Mouse (Mus musculus) cerebellum, adult 2 months (tissue): ENCODE results near the gene Rusc2. TPM values are rescaled to one million over a fixed set of nuclear protein-coding genes. Genes with fewer than 3 reads are reported as not detected.

Experiments
- DNase-seq, 2 experiments: peaks; one replicate each; pipeline ENCODE4 v3.0.0; 2021
- H3K27ac ChIP-seq: fragments of 200-500 bp; 2 replicates; pipeline ENCODE4 v1.5.1; 2012; ENCODE audit warnings: low read length, control low read depth, inconsistent platforms; ENCODE audit not compliant: insufficient read depth
- H3K27me3 ChIP-seq: fragments of 200-500 bp; 2 replicates; pipeline ENCODE4 v1.6.1; 2012; ENCODE audit warnings: inconsistent platforms, mild to moderate bottlenecking, low read length, moderate library complexity; ENCODE audit not compliant: control insufficient read depth, insufficient read depth
- H3K4me1 ChIP-seq: fragments of 200-500 bp; 2 replicates; pipeline ENCODE4 v1.6.1; 2011; ENCODE audit warnings: low read length; ENCODE audit not compliant: control insufficient read depth, insufficient read depth
- H3K4me3 ChIP-seq: fragments of 200-500 bp; replicated peaks from 2 replicates; pipeline ENCODE3; 2011; ENCODE audit warnings: mild to moderate bottlenecking, low read depth, low read length, control low read depth; ENCODE audit not compliant: insufficient read depth
- CTCF ChIP-seq: fragments of 200-500 bp; IDR thresholded peaks from 2 replicates; pipeline ENCODE4 v1.5.1; 2011; ENCODE audit warnings: low read depth, mild to moderate bottlenecking, control low read depth, low read length, moderate library complexity, borderline replicate concordance; ENCODE audit not compliant: insufficient read depth
- POLR2A ChIP-seq: fragments of 200-500 bp; IDR thresholded peaks from 2 replicates; pipeline ENCODE4 v1.6.1; 2011; ENCODE audit warnings: low read length, control low read depth, borderline replicate concordance; ENCODE audit not compliant: insufficient read depth
- WGBS: fragments of 180-500 bp; shearing (Covaris S2); methylation state at CpG from one replicate; pipeline ENCODE4 v1.1.7; 2018; 5-methylcytosine and 5-hydroxymethylcytosine counted together
- polyA plus RNA-seq: library from polyadenylated mRNA; depleted of rRNA; stranded (reverse); fragments of >200 nt; gene quantifications from 2 replicates; pipeline ENCODE4 v1.2.3, GENCODE M21; 2012; rRNA removed

Rusc2 gene
- polyA plus RNA-seq, result 63.0 and 65.8 TPM in 2 replicates

DNA sequence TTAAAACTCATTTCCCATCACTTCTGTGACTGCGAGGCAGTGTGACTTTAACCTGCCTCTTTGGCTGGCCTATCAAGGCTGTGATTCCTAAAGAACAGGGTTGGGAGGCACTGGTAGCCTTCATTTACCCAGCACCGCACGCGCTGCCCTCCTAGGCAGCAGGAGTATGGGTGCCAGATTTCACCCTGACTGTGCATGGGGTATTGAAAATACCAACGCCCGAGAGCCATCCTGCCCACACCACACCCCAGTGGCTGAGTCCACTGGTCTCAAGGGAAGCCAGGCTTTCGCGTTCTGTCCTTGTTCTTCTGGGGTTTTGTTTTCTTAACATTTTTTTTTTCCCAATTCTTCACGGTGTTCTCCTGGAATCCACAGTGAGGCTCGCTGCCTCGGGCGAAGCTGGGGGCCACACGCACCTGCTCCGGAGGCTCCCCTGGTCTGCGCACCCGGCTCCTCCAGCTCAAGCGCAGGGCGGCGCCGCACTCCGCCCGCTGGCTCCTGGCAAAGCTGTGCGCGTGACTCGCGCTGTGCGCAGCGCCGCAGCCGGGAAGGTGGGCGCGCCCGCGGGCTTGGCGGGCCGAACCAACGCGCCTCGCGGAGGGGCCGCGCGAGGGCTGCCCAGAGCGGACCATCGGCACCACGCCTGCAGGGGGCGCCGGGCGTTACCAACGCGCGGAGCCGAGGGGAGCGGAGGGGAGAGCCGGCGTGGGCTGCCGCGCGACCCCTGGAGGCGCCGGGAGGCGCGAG is at the start of gene Rusc2:
TSS of gene Rusc2 (plus strand) at position 572 of the 747 bp plus-strand sequence.
- Histone ChIP-seq H3K27me3 (no peaks in the 10 kb centered on the region), H3K4me1 (peaks cover 11% of the 10 kb centered on the region; the same call in 1 of the 2 replicates), H3K27ac (peak within 1 kb of the TSS; percentile 95), H3K4me3 (peak within 1 kb of the TSS; percentile 93)
- WGBS, result under 1% methylated on average over 63 of the region's 63 CpGs
- DNase-seq, result peak; percentile 94
- TF ChIP-seq CTCF (no peak), POLR2A (peak; percentile 89)

DNA sequence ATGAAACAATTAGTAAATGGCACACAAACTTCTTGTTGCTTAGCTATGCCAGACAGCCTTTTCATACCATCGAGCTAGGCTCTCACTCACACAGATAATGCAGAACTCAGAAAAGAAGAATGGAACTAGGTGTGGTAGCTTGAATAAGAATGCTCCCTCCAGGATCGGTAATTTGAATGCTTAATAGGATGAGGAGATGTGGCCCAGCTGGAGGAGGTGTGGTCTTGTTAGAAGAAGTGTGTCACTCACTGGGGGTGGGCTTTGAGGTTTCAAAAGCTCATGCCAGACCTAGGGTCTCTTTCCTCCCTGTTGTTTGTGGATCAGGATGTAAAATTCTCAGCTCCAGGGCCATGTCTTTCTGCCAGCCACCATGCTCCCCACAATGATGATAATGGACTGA is 47.0 kb upstream of the Rusc2 start:
- Histone ChIP-seq H3K4me3 (no peak overlapping the region), H3K27ac (no peak overlapping the region), H3K4me1 (no peaks in the 10 kb centered on the region), H3K27me3 (no peaks in the 10 kb centered on the region)
- WGBS, result 38% methylated on average over 2 of the region's 2 CpGs
- DNase-seq, result no peak
- TF ChIP-seq POLR2A, result no peak

DNA sequence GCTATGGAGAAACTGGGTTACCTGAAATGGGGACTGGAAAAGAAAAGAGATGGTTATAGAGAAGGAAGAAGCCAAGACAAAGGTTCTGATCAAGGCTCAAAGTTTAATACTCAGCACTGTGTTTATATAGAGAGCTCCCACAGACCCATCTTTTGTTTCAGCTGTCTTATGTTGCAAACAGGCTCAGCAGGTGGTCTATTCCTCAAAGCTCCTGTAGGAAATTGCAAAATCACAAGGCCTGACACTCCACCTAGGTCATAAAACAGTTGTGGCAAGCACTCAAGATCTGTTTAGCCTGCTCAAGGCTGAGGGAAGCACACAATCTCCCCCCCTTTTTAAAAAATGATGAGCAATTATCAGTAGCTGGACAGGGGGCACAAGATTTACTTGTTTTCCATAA is 45.6 kb upstream of the Rusc2 start:
- TF ChIP-seq POLR2A (no peak), CTCF (no peak)
- Histone ChIP-seq H3K4me1 (no peaks in the 10 kb centered on the region), H3K27me3 (no peaks in the 10 kb centered on the region), H3K4me3 (no peak overlapping the region), H3K27ac (no peak overlapping the region)
- DNase-seq, result no peak

DNA sequence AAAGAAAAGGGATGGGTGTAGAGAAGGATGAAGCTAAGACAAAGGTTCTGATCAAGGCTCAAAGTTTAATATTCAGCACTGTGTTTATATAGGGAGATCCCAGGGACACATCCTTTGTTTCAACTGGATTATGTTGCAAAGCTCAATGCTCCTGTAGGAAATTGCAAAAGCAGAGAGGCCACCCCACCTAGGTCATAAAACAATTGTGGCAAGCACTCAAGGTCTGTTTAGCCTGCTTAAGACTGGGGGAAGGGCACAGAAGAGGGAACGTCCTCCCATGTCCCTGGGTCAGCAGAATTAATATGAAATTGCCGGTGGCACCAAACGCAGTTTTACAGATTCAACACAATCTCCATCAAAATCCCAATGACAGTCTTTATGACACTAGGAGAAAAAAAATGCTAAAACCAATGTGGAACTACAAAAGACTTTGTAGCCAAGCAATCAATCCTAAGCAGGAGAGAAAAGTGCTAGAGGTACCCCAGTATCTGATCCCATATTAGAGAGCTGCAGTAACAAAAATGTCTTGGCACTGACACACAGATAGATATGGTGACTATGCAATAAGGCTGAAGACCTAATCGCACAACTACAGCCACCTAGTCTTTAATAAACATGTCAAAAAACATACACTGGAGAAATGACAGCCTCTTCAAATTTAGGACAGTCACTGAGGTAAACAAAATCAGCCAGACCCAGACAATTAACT is 41.5 kb upstream of the Rusc2 start:
- no peak for DNase-seq
- no peak for TF ChIP-seq POLR2A
- no peak for TF ChIP-seq CTCF
- Histone ChIP-seq H3K4me1 (no peaks in the 10 kb centered on the region), H3K27me3 (no peaks in the 10 kb centered on the region), H3K4me3 (no peak overlapping the region), H3K27ac (no peak overlapping the region)
- WGBS, result 77% methylated on average over 4 of the region's 4 CpGs

DNA sequence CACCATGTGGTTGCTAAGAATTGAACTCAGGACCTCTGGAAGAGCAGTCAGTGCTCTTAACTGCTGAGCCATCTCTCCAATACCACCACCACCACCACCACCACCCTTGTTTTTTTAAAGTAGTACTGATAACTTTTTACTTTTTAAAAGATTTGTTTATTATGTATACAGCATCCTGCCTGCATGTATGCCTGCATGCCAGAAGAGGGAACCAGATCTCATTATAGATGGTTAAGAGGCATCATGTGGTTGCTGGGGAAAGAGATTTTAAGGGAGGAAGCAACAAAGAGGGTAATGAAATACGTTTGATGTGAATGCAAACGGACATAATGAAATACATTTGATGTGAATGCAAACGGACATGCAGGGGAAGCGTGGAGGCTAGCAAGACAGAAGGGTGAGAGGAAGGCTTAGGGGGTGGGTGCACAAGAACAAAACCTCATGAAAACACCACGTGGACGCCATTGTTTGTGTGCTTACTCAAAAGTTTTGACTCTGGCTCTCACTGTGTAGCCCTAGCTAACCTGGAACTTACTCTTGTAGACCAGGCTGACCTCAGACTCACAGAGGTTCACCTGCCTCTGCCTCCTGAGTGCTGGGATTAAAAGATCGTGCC is 40.4 kb upstream of the Rusc2 start:
- no peak overlapping the region for H3K4me3 ChIP-seq
- WGBS, result 33% methylated on average over 7 of the region's 7 CpGs
- H3K4me1 ChIP-seq, result no peaks in the 10 kb centered on the region
- H3K27ac ChIP-seq, result no peak overlapping the region
- no peak for TF ChIP-seq CTCF
- no peak for TF ChIP-seq POLR2A
- DNase-seq, result no peak
- no peaks in the 10 kb centered on the region for H3K27me3 ChIP-seq

DNA sequence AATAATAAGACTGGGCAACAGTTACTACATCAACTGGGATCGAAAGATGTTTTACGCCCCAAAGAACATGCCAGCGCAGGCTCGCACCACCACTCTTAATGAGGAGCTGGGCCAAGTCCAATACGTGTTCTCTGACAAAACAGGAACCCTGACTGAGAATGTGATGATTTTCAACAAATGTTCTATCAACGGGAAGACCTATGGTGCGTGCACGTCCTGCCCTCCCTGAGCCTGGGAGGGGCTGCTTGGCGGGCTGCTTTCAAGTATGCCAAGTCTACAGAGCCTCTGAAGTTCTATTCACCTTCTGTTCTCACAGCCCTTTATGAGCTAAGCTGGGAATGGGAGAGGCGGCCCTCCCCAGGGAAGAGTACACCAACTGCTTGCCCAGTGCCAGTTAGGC is 39.3 kb upstream of the Rusc2 start:
- TF ChIP-seq POLR2A (no peak), CTCF (no peak)
- no peak overlapping the region for H3K4me3 ChIP-seq
- H3K4me1 ChIP-seq, result no peaks in the 10 kb centered on the region
- no peak overlapping the region for H3K27ac ChIP-seq
- no peaks in the 10 kb centered on the region for H3K27me3 ChIP-seq
- WGBS, result 22% methylated on average over 10 of the region's 10 CpGs
- no peak for DNase-seq

DNA sequence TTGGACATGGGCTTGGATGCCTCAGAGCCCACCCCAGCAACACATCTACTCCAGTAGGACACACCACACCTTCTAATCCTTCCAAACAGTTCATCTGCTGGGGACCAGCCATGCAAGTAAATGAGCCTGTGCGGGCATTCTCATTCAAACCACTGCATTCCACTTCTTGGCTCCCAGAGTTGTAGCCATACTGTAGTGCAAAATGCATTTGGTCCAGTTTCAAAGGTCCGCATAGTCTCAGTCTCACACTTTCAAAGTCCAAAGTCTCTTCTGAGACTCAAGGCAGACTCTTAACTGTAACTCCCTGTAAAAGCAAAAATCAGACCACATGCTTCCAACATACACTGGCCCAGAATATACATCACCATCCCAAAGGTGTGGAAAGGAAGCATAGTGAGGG is 36.8 kb upstream of the Rusc2 start:
- Histone ChIP-seq H3K4me3 (no peak overlapping the region), H3K27me3 (no peaks in the 10 kb centered on the region), H3K4me1 (no peaks in the 10 kb centered on the region), H3K27ac (no peak overlapping the region)
- 77% methylated on average over 2 of the region's 2 CpGs for WGBS
- no peak for TF ChIP-seq POLR2A
- TF ChIP-seq CTCF, result no peak
- no peak for DNase-seq
